ENCODE assay signal across 27 mouse cellular contexts in genomic region chr14:99710656-99711177, GRCm38 (mm10).
A peak's percentile ranks its signal among the peaks of the same experiment; 100 is the strongest.
DNase-seq lines count a peak whose midpoint lies in the region; ATAC-seq and TF ChIP-seq lines count a peak whose summit lies in the region.
"Had no signal": no experiment of that assay in that cellular context is flagged by ENCODE, and none has a peak within 500 bp of the region (broad histone marks: within the 10 kb centered on the region; RNA-seq: fewer than 3 reads in every experiment).

No protein-coding gene starts in this region.

- no peaks in the 10 kb centered on the region for H3K36me3 ChIP-seq in forebrain, embryonic 13.5 days (ENCODE audit: poor library complexity, severe bottlenecking)
- no peaks in the 10 kb centered on the region for H3K36me3 ChIP-seq in forebrain, embryonic 10.5 days (replicated peaks)
- H3K36me3 ChIP-seq in forebrain, postnatal 0 days (ENCODE audit: insufficient read depth) = no peaks in the 10 kb centered on the region
- H3K36me3 ChIP-seq: embryonic facial prominence, embryonic 10.5 days; embryonic facial prominence, embryonic 13.5 days; hindbrain, embryonic 10.5 days; hindbrain, embryonic 13.5 days had no signal

- TF ChIP-seq CTCF in forebrain, postnatal 0 days (IDR thresholded peaks at IDR 0.05; ENCODE audit: low read depth) = no peak

- no peak overlapping the region for H3K4me2 ChIP-seq in forebrain, embryonic 13.5 days
- H3K4me2 ChIP-seq in forebrain, postnatal 0 days (ENCODE audit: low read depth) = no peak overlapping the region
- H3K4me2 ChIP-seq: embryonic facial prominence, embryonic 13.5 days; heart, embryonic 11.5 days; hindbrain, embryonic 13.5 days had no signal

- H3K4me1 ChIP-seq in forebrain, embryonic 13.5 days = peaks cover 13% of the 10 kb centered on the region; the same call in 1 of the 2 replicates
- H3K4me1 ChIP-seq in forebrain, embryonic 10.5 days = peaks cover 11% of the 10 kb centered on the region
- no peaks in the 10 kb centered on the region for H3K4me1 ChIP-seq in forebrain, postnatal 0 days (ENCODE audit: insufficient read depth)
- H3K4me1 ChIP-seq: embryonic facial prominence, embryonic 10.5 days; embryonic facial prominence, embryonic 13.5 days; hindbrain, embryonic 10.5 days; hindbrain, embryonic 13.5 days had no signal

- H3K27me3 ChIP-seq in forebrain, embryonic 13.5 days = no peaks in the 10 kb centered on the region
- H3K27me3 ChIP-seq in forebrain, embryonic 10.5 days (ENCODE audit: poor library complexity, severe bottlenecking) = no peaks in the 10 kb centered on the region
- H3K27me3 ChIP-seq in forebrain, postnatal 0 days (ENCODE audit: insufficient read depth, low read length) = no peaks in the 10 kb centered on the region
- H3K27me3 ChIP-seq: embryonic facial prominence, embryonic 13.5 days; hindbrain, embryonic 13.5 days had no signal

- ATAC-seq in forebrain, embryonic 13.5 days = 0 out of 2 replicates have a peak, but pooled peaks have one; percentile 61
- ATAC-seq in forebrain, postnatal 0 days = peak; percentile 62; the same call in 1 of the 2 replicates
- ATAC-seq: activated CD4-positive, CD25-positive, alpha-beta regulatory T cell, adult 4 months; intestine, postnatal 0 days had no signal

- H3K4me3 ChIP-seq in forebrain, embryonic 13.5 days = no peak overlapping the region
- no peak overlapping the region for H3K4me3 ChIP-seq in forebrain, embryonic 10.5 days
- H3K4me3 ChIP-seq in forebrain, postnatal 0 days (ENCODE audit: low read depth, low read length) = no peak overlapping the region
- H3K4me3 ChIP-seq: embryonic facial prominence, embryonic 10.5 days; embryonic facial prominence, embryonic 13.5 days; erythroblast, embryonic 14.5 days; gastrocnemius, adult 2 months; hindbrain, embryonic 10.5 days; hindbrain, embryonic 13.5 days had no signal

- DNase-seq in forebrain, embryonic 10.5 days (ENCODE audit: extremely low spot score, low spot score) = no peak
- DNase-seq in ES-CJ7 (ENCODE audit: low read depth, low spot score) = peak; percentile 7
- DNase-seq in brain, adult 2 months (ENCODE audit: low read depth, low spot score) = peak; percentile 25
- DNase-seq in forebrain, postnatal 0 days = no peak
- no peak for DNase-seq in neural tube, embryonic 10.5 days (ENCODE audit: extremely low spot score, low spot score)
- no peak for DNase-seq in heart, postnatal 10 days
- DNase-seq: adrenal gland, adult 8-10 months; adrenal gland, postnatal 25 days; cerebellum, adult 11-12 months; cerebellum, adult 8-10 months; cerebellum, postnatal 10 days; cerebellum, postnatal 36 days; embryo, embryonic 11 days; gastrocnemius, adult 2 months; gastrocnemius, postnatal 14 days; heart, adult 11 months; heart, postnatal 36 days; kidney, adult 2 months had no signal

- no peak overlapping the region for H3K27ac ChIP-seq in forebrain, embryonic 13.5 days
- no peak overlapping the region for H3K27ac ChIP-seq in forebrain, embryonic 10.5 days
- no peak overlapping the region for H3K27ac ChIP-seq in forebrain, postnatal 0 days (ENCODE audit: low read depth, low read length)
- H3K27ac ChIP-seq: embryonic facial prominence, embryonic 10.5 days; embryonic facial prominence, embryonic 13.5 days; gastrocnemius, adult 2 months; hindbrain, embryonic 10.5 days; hindbrain, embryonic 13.5 days had no signal

- WGBS in forebrain, embryonic 13.5 days = 83% methylated on average over 12 of the region's 12 CpGs
- WGBS in forebrain, embryonic 10.5 days = 92% methylated on average over 12 of the region's 12 CpGs
- WGBS in forebrain, postnatal 0 days = 76% methylated on average over 12 of the region's 12 CpGs

- H3K9ac ChIP-seq in forebrain, embryonic 13.5 days = no peak overlapping the region
- no peak overlapping the region for H3K9ac ChIP-seq in forebrain, postnatal 0 days
- H3K9ac ChIP-seq: embryonic facial prominence, embryonic 13.5 days; hindbrain, embryonic 13.5 days had no signal

- H3K9me3 ChIP-seq in forebrain, embryonic 13.5 days (replicated peaks) = no peaks in the 10 kb centered on the region
- H3K9me3 ChIP-seq in forebrain, embryonic 10.5 days = no peaks in the 10 kb centered on the region
- no peaks in the 10 kb centered on the region for H3K9me3 ChIP-seq in forebrain, postnatal 0 days (ENCODE audit: low read length)
- H3K9me3 ChIP-seq: embryonic facial prominence, embryonic 10.5 days; embryonic facial prominence, embryonic 13.5 days; hindbrain, embryonic 10.5 days; hindbrain, embryonic 13.5 days had no signal

- intact Hi-C loops in heart, postnatal 10 days (cut with DNase I) = no loop called here

Comparison
In these comparisons a context has a peak if more than half of its experiments do, and no peak if none do; other contexts are left out.
1. DNase-seq: peak in ES-CJ7 (single experiment) and brain, adult 2 months (single experiment); none in forebrain, embryonic 10.5 days (single experiment), forebrain, postnatal 0 days (single experiment), neural tube, embryonic 10.5 days (single experiment) and heart, postnatal 10 days (0 of 2).